Mouse (Mus musculus): Measurements from ENCODE around the gene Catsperz.

Gene Catsperz

DNA sequence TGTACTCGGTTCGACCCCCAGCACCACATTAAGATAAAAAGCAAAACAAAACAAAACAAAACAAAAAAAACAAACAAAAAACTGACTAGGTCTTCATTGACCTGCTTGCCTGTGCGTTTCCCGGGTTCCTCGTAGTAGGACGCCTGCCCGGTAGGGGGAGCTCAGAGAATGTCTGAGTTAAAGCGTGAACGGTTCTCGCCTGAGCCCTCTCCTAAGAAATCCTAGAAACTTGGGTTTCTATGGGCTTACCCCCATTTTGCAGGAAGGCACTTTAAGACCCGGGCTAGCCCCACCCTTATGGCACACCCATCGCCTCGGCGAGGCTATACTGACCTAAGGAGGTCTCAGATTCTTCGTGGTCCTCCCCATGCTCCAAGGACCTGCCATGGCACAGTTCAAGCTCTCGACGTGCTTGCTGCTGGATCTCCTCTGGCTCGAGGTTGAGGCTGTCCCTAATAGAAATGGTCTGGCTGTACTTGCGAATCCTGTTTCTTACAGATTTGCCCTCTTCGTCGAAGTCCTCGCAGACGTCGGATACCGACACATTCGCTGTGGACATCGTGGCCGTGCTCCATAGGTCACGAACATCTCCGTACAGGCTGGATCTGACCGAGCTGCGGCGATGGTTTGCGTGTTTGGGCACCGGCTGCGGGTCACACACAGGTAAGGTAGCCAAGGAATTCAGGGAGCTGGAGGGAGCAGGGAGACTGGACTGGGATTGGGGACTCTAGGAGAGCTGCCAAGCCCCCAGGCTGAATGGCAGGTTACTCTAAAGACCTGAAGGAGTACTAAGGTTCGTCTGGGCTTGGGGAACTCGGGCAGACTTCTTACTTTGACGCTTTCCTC is 496 bp downstream of the Catsperz start:
- DNase-seq (ENCODE audit: low spot score in 2 of 2), result peak; percentile 66 to 90

- DNase-seq (ENCODE audit: low spot score in 2 of 2), result no peak
Measured at GRCm38 (mm10) chr19:6922901-6923735, 2.1 kb downstream of the Catsperz start.

DNA sequence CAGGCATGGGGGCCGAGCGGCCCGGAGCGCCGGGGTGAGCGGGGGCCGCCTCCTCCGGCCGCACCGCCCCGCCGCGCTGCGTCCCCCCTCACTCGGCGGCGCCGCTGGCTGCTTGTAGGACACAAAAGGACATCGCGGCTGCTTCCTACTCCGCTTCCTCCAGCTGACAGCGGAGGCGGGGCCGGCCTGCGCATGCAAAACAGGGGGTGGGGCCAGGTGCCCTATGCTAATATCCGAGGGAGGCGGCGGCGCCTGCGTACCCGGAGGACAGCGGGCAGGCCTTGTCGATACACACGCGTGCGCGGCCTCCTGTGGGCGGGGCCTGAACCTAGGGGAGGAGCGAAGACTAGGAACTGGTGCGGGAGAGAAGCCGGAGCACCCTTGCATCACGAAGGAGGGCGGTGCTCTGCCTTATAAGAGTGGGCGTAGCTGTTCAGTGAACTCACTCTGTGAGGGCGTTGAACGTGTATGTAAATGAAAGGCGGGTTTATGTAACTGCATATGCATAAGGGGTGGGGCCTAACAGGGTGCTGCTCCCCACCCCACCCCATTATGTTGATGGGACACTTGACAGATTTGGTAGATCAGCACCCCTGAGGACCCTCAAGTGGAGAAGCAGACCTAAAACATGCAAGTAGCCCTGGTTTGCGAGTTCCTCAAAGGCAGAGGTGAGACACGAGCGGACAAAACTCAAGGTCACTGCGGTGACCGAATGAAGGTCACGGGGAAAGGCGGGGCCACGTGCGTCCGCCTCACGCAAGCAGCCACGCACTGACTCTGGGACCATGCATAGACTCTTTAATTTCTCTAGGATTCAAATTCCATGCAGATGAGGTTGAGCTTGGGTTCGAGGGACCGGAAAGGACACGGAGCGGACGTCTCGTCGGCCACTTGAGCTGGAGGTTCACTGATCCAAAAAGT is 3.3 kb downstream of the Catsperz start, which contains the start of gene Esrra:
TSS of gene Esrra (minus strand) at position 167 of the 921 bp plus-strand sequence.
- DNase-seq (ENCODE audit: low spot score in 2 of 2), result peak; percentile 100

DNA sequence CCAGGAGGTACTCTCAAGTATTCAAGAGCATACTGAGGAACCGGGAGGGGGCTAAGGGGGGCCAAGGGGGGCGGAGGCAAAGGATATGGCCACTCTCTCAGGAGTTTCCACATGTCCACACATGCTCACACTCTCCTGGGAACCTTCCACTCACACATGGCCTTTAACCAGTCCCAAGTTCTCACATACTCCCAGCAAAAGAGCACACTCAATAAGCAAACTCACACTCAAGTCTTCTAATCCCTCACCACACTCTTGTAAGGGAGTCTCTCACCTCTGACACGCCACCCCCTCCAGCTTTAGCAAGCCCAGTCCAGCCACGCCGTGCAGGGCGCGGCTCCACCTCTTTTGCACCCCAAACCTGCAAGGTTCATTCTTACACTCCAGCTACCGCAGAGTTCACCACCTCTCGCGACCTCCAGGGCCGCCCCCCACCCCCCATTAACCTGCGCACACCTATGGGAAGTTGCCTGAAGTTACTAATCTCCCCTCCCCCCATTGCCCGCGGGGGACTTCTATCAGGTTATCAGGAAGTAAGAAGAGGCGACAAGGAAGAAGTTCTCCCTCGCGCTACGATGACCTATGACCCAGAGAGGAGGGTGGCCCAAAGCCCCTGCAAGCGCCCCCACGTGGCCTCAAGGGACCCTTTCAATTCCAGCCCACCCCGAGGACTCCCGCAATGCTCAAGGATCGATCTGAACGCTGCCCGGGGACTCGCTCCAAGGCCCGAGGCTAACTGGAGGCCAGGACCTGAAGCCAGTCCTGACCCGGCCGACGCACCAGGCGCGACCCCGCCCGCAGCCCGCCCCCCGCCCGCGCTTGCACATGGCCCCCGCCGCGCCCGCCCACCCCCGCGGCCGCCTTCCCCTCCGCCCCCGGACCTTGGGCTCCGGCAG is 4.2 kb downstream of the Catsperz start:
- DNase-seq (ENCODE audit: low spot score in 2 of 2), result peak; percentile 60 to 68

GRCm38 (mm10) chr19:6919876-6920740 is 5.1 kb downstream of the Catsperz start:
- DNase-seq (ENCODE audit: low spot score in 2 of 2), result no peak

DNA sequence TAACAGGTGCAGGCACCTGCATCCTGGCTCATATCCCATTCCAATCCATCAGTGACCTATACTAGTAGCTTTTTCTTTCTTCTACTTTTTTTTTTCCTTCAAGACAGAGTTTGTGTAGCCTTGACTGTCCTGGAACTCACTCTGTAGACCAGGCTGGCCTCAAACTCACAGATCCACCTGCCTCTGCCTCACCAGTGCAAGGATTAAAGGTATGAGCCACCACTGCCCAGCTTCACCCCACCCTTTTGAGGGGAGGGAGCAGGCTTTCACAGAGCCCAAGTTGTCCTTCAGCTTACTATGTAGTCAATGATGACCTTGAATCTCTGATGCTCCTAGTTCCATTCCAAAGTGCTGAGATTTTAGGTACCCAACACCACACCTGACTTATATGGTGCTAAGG is 5.7 kb downstream of the Catsperz start:
- DNase-seq (ENCODE audit: low spot score in 2 of 2), result no peak

DNA sequence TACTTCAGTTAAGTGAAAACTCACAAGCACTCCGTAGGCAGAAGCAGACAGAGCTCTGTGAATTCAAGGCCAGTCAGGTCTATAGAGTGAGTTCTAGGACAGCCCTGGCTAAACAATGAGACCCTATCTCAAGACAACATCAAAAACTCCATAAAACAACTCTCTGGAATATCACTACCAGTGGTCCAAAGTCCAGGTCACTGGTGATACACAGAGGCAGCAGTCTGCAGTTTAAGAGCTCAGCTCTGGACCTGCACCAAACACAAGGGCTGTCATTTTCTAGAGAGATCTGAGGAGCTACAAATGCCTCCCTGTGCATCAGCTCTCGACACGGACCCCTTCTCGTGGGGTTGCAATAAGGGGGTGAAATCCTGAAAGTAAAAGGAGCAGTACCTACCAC is 6.9 kb downstream of the Catsperz start:
- no peak for DNase-seq (ENCODE audit: low spot score in 2 of 2)

DNA sequence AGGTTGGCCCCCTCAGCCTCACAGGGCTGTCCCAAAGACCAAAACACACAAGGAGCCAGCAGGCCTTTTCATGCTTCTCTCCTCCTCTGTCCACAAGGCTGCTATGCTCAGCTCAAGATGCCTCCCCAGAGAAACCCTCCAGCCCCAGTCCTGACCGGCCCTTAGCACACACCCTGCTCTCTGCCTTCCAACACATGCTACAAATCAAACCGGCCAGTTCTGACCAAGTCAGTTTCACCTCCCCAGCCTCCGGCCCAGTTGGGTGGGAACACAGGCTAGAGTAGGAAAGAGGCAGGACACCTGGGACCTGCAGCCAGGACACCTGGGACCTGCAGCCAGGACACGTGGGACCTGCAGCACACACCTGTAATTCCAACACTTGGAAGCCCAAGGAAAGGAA is 8.7 kb downstream of the Catsperz start:
- no peak for DNase-seq (ENCODE audit: low spot score in 2 of 2)

DNA sequence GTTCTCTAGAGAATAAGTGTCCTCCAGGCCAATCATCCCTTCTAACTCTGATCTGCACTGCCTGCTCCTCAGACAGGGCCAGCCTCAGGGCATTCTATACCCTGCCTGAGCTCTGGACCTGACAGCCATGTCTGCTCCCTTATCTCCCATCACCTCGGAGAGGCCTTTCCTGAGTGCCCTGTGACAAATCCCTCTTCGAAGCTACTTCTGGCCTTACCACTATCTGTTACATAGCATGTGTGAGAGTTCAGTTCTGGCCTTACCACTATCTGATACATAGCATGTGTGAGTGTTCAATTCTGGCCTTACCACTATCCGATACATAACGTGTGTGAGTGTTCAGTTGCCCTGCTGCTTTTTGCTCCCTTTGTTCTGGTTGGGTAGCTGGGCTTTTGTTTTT is 9.9 kb downstream of the Catsperz start:
- no peak for DNase-seq (ENCODE audit: low spot score in 2 of 2)

- no peak for DNase-seq (ENCODE audit: low spot score in 2 of 2)
Measured at GRCm38 (mm10) chr19:6914540-6914939, 10.6 kb downstream of the Catsperz start.

DNA sequence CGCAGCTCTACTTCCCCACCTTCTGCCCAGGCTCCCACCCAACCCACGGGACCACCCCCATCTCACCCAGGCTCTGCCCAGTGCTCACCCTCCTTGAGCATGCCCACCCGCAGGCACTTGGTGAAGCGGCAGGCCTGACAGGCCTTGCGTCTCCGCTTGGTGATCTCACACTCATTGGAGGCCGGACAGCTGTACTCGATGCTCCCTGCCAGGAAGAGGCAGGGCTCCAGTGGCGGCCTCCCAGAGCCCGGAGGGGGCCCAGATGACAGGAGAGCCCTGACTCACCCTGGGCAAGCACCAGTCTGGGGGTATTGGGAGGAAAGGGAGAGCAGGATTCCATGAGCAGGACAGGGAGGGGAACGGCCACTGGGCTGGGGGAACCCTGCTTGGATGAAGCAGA is 11.2 kb downstream of the Catsperz start:
- no peak for DNase-seq (ENCODE audit: low spot score in 2 of 2)

GRCm38 (mm10) chr19:6913036-6913435 is 12.1 kb downstream of the Catsperz start:
- DNase-seq (ENCODE audit: low spot score in 2 of 2), result no peak

DNA sequence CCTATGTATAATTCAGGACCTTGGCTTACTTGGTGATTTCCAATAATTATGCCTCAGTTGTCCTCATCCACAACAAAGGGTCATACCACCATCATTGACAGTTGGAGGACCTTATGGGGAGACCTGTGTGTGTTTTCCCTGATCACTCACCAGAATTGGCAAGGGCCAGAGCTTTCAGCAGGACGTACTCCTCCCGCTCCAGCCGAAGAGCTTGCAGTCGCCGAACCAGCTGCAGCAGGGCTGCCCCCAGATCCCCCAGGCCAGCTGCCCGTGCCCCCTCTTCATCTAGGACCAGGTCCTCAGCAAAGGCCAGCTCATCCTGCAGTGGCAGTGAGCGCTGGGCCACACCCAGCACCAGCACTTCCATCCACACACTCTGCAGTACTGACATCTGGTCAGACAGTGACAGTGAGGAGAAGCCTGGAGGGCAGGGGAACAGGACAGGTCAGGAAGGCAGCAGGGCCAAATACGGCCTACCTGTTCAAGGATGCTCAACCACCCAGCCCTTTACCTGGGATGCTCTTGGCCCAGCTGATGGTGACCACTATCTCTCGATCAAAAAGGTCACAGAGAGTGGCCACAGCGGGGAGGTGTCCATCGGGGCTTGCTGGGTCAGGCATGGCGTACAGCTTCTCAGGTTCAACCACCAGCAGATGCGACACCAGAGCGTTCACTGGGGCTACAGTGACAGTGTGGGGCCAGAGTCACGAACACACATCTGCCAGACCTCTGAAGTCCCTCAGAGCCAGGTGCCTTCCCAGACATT is 12.8 kb downstream of the Catsperz start:
- DNase-seq (ENCODE audit: low spot score in 2 of 2), result no peak

- no peak for DNase-seq (ENCODE audit: low spot score in 2 of 2)
Measured at GRCm38 (mm10) chr19:6911101-6912074, 13.8 kb downstream of the Catsperz start.

- peak in 1 of 2 experiments; percentile 54 for DNase-seq (ENCODE audit: low spot score in 2 of 2)
Measured at GRCm38 (mm10) chr19:6910306-6910705, 14.9 kb downstream of the Catsperz start.

GRCm38 (mm10) chr19:6909507-6910289 is 15.5 kb downstream of the Catsperz start, which contains the start of the genes Trmt112 and Prdx5:
Gene Trmt112, plus strand, starts transcription at chr19:6909698.
Gene Prdx5, minus strand, starts transcription at chr19:6910106.
- peak; percentile 87 to 91 for DNase-seq (ENCODE audit: low spot score in 2 of 2)

DNA sequence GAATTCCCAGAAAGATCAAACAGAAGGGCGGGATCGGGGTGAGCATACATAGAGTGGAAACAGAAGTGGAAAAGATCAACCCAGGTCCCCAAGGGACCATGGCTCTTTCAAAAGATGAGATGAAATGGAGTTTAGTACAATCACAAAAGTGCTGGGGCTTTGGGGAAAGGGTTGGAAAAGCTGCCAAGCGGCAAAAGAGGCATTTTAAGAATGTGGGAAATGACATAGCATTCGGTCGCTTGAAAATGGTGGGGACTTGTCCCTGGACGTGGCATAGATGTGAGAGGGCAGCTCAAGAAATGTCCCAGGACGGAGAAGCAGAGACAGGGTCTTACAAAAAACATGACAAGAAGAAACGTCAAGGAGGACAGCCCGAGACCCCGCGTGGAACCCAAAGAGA is 16.2 kb downstream of the Catsperz start:
- DNase-seq (ENCODE audit: low spot score in 2 of 2), result no peak

All from thymus, postnatal 10 days (tissue).